Mouse (Mus musculus): ENCODE results near the gene Folr1. TPM values are rescaled to one million over a fixed set of nuclear protein-coding genes. Genes with fewer than 3 reads are reported as not detected.
A peak's percentile ranks its signal among the peaks of the same experiment; 100 is the strongest.

The Folr1 gene
- polyA plus RNA-seq, 1 experiment = 8.0 TPM

- H3K4me1 ChIP-seq (ENCODE audit: control insufficient read depth, insufficient read depth, low read length) = peaks cover 4% of the 10 kb centered on the region; the same call in 1 of the 2 replicates
- H3K27me3 ChIP-seq (ENCODE audit: control insufficient read depth, insufficient read depth, low read length) = no peaks in the 10 kb centered on the region
- H3K4me3 ChIP-seq (replicated peaks; ENCODE audit: insufficient read depth, low read depth, low read length) = no peak overlapping the region
- TF ChIP-seq POLR2A (IDR thresholded peaks at IDR 0.05; ENCODE audit: borderline replicate concordance, insufficient read depth, low read length) (no peak), CTCF (IDR thresholded peaks at IDR 0.05; ENCODE audit: borderline replicate concordance, insufficient read depth, low read depth, low read length) (no peak)
- H3K27ac ChIP-seq (ENCODE audit: insufficient read depth, low read length) = no peak overlapping the region
- no peak for DNase-seq
Measured at GRCm38 (mm10) chr7:101902846-101903245, 32.3 kb upstream of the Folr1 start.

GRCm38 (mm10) chr7:101901969-101902368 lies 31.4 kb upstream of the Folr1 start:
- peaks cover 4% of the 10 kb centered on the region; the same call in 1 of the 2 replicates for H3K4me1 ChIP-seq (ENCODE audit: control insufficient read depth, insufficient read depth, low read length)
- TF ChIP-seq CTCF (IDR thresholded peaks at IDR 0.05; ENCODE audit: borderline replicate concordance, insufficient read depth, low read depth, low read length) = no peak
- TF ChIP-seq POLR2A (IDR thresholded peaks at IDR 0.05; ENCODE audit: borderline replicate concordance, insufficient read depth, low read length) = no peak
- H3K27me3 ChIP-seq (ENCODE audit: control insufficient read depth, insufficient read depth, low read length) = no peaks in the 10 kb centered on the region
- H3K4me3 ChIP-seq (replicated peaks; ENCODE audit: insufficient read depth, low read depth, low read length) = no peak overlapping the region
- no peak for DNase-seq
- 92% methylated on average over 10 of the region's 10 CpGs for WGBS
- H3K27ac ChIP-seq (ENCODE audit: insufficient read depth, low read length) = no peak overlapping the region

GRCm38 (mm10) chr7:101900331-101901097 lies 29.9 kb upstream of the Folr1 start:
- Histone ChIP-seq H3K27me3 (ENCODE audit: control insufficient read depth, insufficient read depth, low read length) (no peaks in the 10 kb centered on the region), H3K4me1 (ENCODE audit: control insufficient read depth, insufficient read depth, low read length) (no peaks in the 10 kb centered on the region), H3K4me3 (replicated peaks; ENCODE audit: insufficient read depth, low read depth, low read length) (no peak overlapping the region), H3K27ac (ENCODE audit: insufficient read depth, low read length) (no peak overlapping the region)
- 89% methylated on average over 16 of the region's 16 CpGs for WGBS
- DNase-seq = no peak
- no peak for TF ChIP-seq CTCF (IDR thresholded peaks at IDR 0.05; ENCODE audit: borderline replicate concordance, insufficient read depth, low read depth, low read length)
- no peak for TF ChIP-seq POLR2A (IDR thresholded peaks at IDR 0.05; ENCODE audit: borderline replicate concordance, insufficient read depth, low read length)

- peak overlapping the region; percentile 44 for H3K27ac ChIP-seq (ENCODE audit: insufficient read depth, low read length)
- peak; percentile 87 for TF ChIP-seq POLR2A (IDR thresholded peaks at IDR 0.05; ENCODE audit: borderline replicate concordance, insufficient read depth, low read length)
- TF ChIP-seq CTCF (IDR thresholded peaks at IDR 0.05; ENCODE audit: borderline replicate concordance, insufficient read depth, low read depth, low read length) = no peak; the same call in 1 of the 2 replicates
- H3K4me3 ChIP-seq (replicated peaks; ENCODE audit: insufficient read depth, low read depth, low read length) = peak overlapping the region; percentile 64
- H3K4me1 ChIP-seq (ENCODE audit: control insufficient read depth, insufficient read depth, low read length) = no peaks in the 10 kb centered on the region
- peak; percentile 97 to 98 for DNase-seq
- under 1% methylated on average over 57 of the region's 57 CpGs for WGBS
- H3K27me3 ChIP-seq (ENCODE audit: control insufficient read depth, insufficient read depth, low read length) = no peaks in the 10 kb centered on the region
Measured at GRCm38 (mm10) chr7:101896104-101897066, 25.8 kb upstream of the Folr1 start.

- Histone ChIP-seq H3K27me3 (ENCODE audit: control insufficient read depth, insufficient read depth, low read length) (no peaks in the 10 kb centered on the region), H3K27ac (ENCODE audit: insufficient read depth, low read length) (peak overlapping the region; percentile 23), H3K4me3 (replicated peaks; ENCODE audit: insufficient read depth, low read depth, low read length) (peak overlapping the region; percentile 64), H3K4me1 (ENCODE audit: control insufficient read depth, insufficient read depth, low read length) (no peaks in the 10 kb centered on the region; the same call in 1 of the 2 replicates)
- TF ChIP-seq CTCF (IDR thresholded peaks at IDR 0.05; ENCODE audit: borderline replicate concordance, insufficient read depth, low read depth, low read length) = no peak
- TF ChIP-seq POLR2A (IDR thresholded peaks at IDR 0.05; ENCODE audit: borderline replicate concordance, insufficient read depth, low read length) = no peak
- DNase-seq = no peak
- WGBS = 16% methylated on average over 9 of the region's 9 CpGs
Measured at GRCm38 (mm10) chr7:101895695-101896094, 25.1 kb upstream of the Folr1 start.

GRCm38 (mm10) chr7:101888460-101888859 lies 17.9 kb upstream of the Folr1 start:
- DNase-seq = no peak
- no peak overlapping the region for H3K4me3 ChIP-seq (replicated peaks; ENCODE audit: insufficient read depth, low read depth, low read length)
- TF ChIP-seq POLR2A (IDR thresholded peaks at IDR 0.05; ENCODE audit: borderline replicate concordance, insufficient read depth, low read length) (no peak), CTCF (IDR thresholded peaks at IDR 0.05; ENCODE audit: borderline replicate concordance, insufficient read depth, low read depth, low read length) (no peak)
- no peak overlapping the region for H3K27ac ChIP-seq (ENCODE audit: insufficient read depth, low read length)
- H3K4me1 ChIP-seq (ENCODE audit: control insufficient read depth, insufficient read depth, low read length) = no peaks in the 10 kb centered on the region; the same call in 1 of the 2 replicates
- no peaks in the 10 kb centered on the region for H3K27me3 ChIP-seq (ENCODE audit: control insufficient read depth, insufficient read depth, low read length)
- 84% methylated on average over 4 of the region's 4 CpGs for WGBS

- no peaks in the 10 kb centered on the region; the same call in 1 of the 2 replicates for H3K4me1 ChIP-seq (ENCODE audit: control insufficient read depth, insufficient read depth, low read length)
- WGBS = 86% methylated on average over 6 of the region's 6 CpGs
- no peak for DNase-seq
- TF ChIP-seq CTCF (IDR thresholded peaks at IDR 0.05; ENCODE audit: borderline replicate concordance, insufficient read depth, low read depth, low read length) = no peak
- no peak for TF ChIP-seq POLR2A (IDR thresholded peaks at IDR 0.05; ENCODE audit: borderline replicate concordance, insufficient read depth, low read length)
- H3K27me3 ChIP-seq (ENCODE audit: control insufficient read depth, insufficient read depth, low read length) = no peaks in the 10 kb centered on the region
- H3K4me3 ChIP-seq (replicated peaks; ENCODE audit: insufficient read depth, low read depth, low read length) = no peak overlapping the region
- no peak overlapping the region for H3K27ac ChIP-seq (ENCODE audit: insufficient read depth, low read length)
Measured at GRCm38 (mm10) chr7:101886274-101886673, 15.7 kb upstream of the Folr1 start.

All from cerebellum, adult 2 months (tissue).